Mouse (Mus musculus): ENCODE measurements around the gene Fggy.

GRCm38 (mm10) chr4:95736674-95737073 lies 179.4 kb downstream of the Fggy start:
- TF ChIP-seq CTCF (IDR thresholded peaks at IDR 0.05; ENCODE audit: low read depth, low read length) (no peak), POLR2A (IDR thresholded peaks at IDR 0.05; ENCODE audit: extremely low read depth, insufficient read depth, low read length) (no peak)
